Mouse (Mus musculus) hindbrain, postnatal 0 days (tissue): Measurements from ENCODE around the gene Gemin2. TPM values are rescaled to one million over a fixed set of nuclear protein-coding genes. Genes with fewer than 3 reads are reported as not detected.
"Not testable (repeated sequence)": the region's sequence is repeated elsewhere in the genome, so short reads cannot be mapped to it uniquely, and the experiment has no call there.

Source experiments
- ATAC-seq: fragments of 200-750 bp; cut with Nextera tagmentation; 2 replicates; pipeline ENCODE4 v1.8.0; 2017; ENCODE audit warnings: mild to moderate bottlenecking, moderate TSS enrichment, moderate library complexity
- DNase-seq: peaks from one replicate; pipeline ENCODE4 v3.0.0-alpha.2; 2015; ENCODE audit warnings: low spot score
- H3K27ac ChIP-seq: fragments of 300-500 bp; sonication (generic); 2 replicates; pipeline ENCODE4 v1.5.1; 2014; ENCODE audit warnings: mild to moderate bottlenecking
- H3K27me3 ChIP-seq: fragments of 300-500 bp; sonication (generic); 2 replicates; pipeline ENCODE4 v1.6.1; 2014; ENCODE audit warnings: low read length, mixed read lengths; ENCODE audit not compliant: insufficient read depth
- H3K36me3 ChIP-seq: fragments of 300-500 bp; sonication (generic); 2 replicates; pipeline ENCODE4 v1.6.1; 2014; ENCODE audit warnings: low read length, mixed read lengths; ENCODE audit not compliant: insufficient read depth
- H3K4me1 ChIP-seq: fragments of 300-500 bp; sonication (generic); 2 replicates; pipeline ENCODE4 v1.6.1; 2014; ENCODE audit warnings: antibody characterized with exemption, low read length, mixed read lengths; ENCODE audit not compliant: insufficient read depth
- H3K4me2 ChIP-seq: fragments of 300-500 bp; sonication (generic); 2 replicates; pipeline ENCODE4 v1.6.1; 2014; ENCODE audit warnings: low read depth, mild to moderate bottlenecking, low read length, moderate library complexity, mixed read lengths
- H3K4me3 ChIP-seq: fragments of 300-500 bp; sonication (generic); 2 replicates; pipeline ENCODE4 v1.5.1; 2014; ENCODE audit warnings: low read length
- H3K9ac ChIP-seq: fragments of 300-500 bp; sonication (generic); replicated peaks from 2 replicates; pipeline ENCODE4 v1.6.1; 2014; ENCODE audit warnings: mild to moderate bottlenecking, low read length, moderate library complexity, mixed read lengths
- H3K9me3 ChIP-seq: fragments of 300-500 bp; sonication (generic); 2 replicates; pipeline ENCODE4 v1.6.1; 2016; ENCODE audit warnings: low read length, mixed read lengths
- CTCF ChIP-seq: IDR thresholded peaks from 2 replicates; pipeline ENCODE4 v1.5.1; 2016; ENCODE audit warnings: antibody characterized with exemption, control low read depth, low read depth
- WGBS: fragments of 180-500 bp; shearing (Covaris S2); extraction: QIAGEN DNeasy Blood & Tissue Kit; methylation state at CpG from one replicate; pipeline ENCODE4 v1.1.7; 2014; 5-methylcytosine and 5-hydroxymethylcytosine counted together
- polyA plus RNA-seq: library from polyadenylated mRNA; unstranded; fragments of >200 nt; fragmentation: Nextera tagmentation; extraction: Ambion mirVana; gene quantifications from 2 replicates; pipeline ENCODE4 v1.2.1, GENCODE M21; 2015
- total RNA-seq: library from RNA; depleted of rRNA; stranded (reverse); fragments of >200 nt; gene quantifications from 2 replicates; pipeline ENCODE4 v1.2.3, GENCODE M21; 2014

Gene Gemin2
- total and polyA plus RNA-seq, 2 experiments from 2014 or later, result 3.9 to 12.0 TPM

- no peak overlapping the region for H3K4me3 ChIP-seq
- H3K4me2 ChIP-seq, result no peak overlapping the region
- no peak overlapping the region for H3K27ac ChIP-seq
- no peak for TF ChIP-seq CTCF
- H3K9ac ChIP-seq, result no peak overlapping the region
- ATAC-seq (no peak), DNase-seq (no peak)
- no peaks in the 10 kb centered on the region for H3K36me3 ChIP-seq
- no peaks in the 10 kb centered on the region for H3K27me3 ChIP-seq
- H3K9me3 ChIP-seq, result no peaks in the 10 kb centered on the region
- WGBS, result 83% methylated on average over 4 of the region's 4 CpGs
- 0 out of 2 replicates have a peak, but pooled peaks cover 4% of the 10 kb centered on the region for H3K4me1 ChIP-seq
These were observed 42.1 kb downstream of the Gemin2 start for GRCm38 (mm10) chr12:59055196-59055850.

GRCm38 (mm10) chr12:59056222-59056621, 43.0 kb downstream of the Gemin2 start:
- Histone ChIP-seq H3K4me1 (0 out of 2 replicates have a peak, but pooled peaks cover 4% of the 10 kb centered on the region), H3K27me3 (no peaks in the 10 kb centered on the region), H3K9me3 (no peaks in the 10 kb centered on the region), H3K9ac (no peak overlapping the region), H3K4me2 (no peak overlapping the region), H3K4me3 (no peak overlapping the region), H3K36me3 (no peaks in the 10 kb centered on the region), H3K27ac (no peak overlapping the region)
- 98% methylated on average over 11 of the region's 11 CpGs for WGBS
- DNase-seq (no peak), ATAC-seq (no peak)
- no peak for TF ChIP-seq CTCF

- WGBS, result 87% methylated on average over 5 of the region's 5 CpGs
- not testable (repeated sequence) for ATAC-seq, H3K9me3 ChIP-seq, H3K4me3 ChIP-seq, H3K9ac ChIP-seq, H3K4me1 ChIP-seq, DNase-seq, H3K4me2 ChIP-seq, H3K27me3 ChIP-seq, H3K36me3 ChIP-seq, H3K27ac ChIP-seq
These were observed 45.0 kb downstream of the Gemin2 start for GRCm38 (mm10) chr12:59058242-59058641.

- WGBS, result 51% methylated on average over 4 of the region's 4 CpGs
- Histone ChIP-seq H3K4me3 (peak overlapping the region; percentile 74), H3K9me3 (no peaks in the 10 kb centered on the region), H3K27ac (peak overlapping the region; percentile 98), H3K4me2 (peak overlapping the region; percentile 73), H3K4me1 (0 out of 2 replicates have a peak, but pooled peaks cover 4% of the 10 kb centered on the region), H3K9ac (peak overlapping the region; percentile 90), H3K27me3 (no peaks in the 10 kb centered on the region), H3K36me3 (no peaks in the 10 kb centered on the region)
- TF ChIP-seq CTCF, result no peak
- DNase-seq (no peak), ATAC-seq (no peak)
These were observed 47.1 kb downstream of the Gemin2 start for GRCm38 (mm10) chr12:59060322-59060721.

- Histone ChIP-seq H3K4me3 (peak within 1 kb of the TSS; percentile 74), H3K9me3 (no peaks in the 10 kb centered on the region), H3K4me2 (peak within 1 kb of the TSS; percentile 73), H3K27ac (peak within 1 kb of the TSS; percentile 98), H3K9ac (peak within 1 kb of the TSS; percentile 90), H3K36me3 (no peaks in the 10 kb centered on the region), H3K27me3 (no peaks in the 10 kb centered on the region), H3K4me1 (0 out of 2 replicates have a peak, but pooled peaks cover 4% of the 10 kb centered on the region)
- ATAC-seq (peak; percentile 99), DNase-seq (peak; percentile 91)
- peak; percentile 60 for TF ChIP-seq CTCF
- WGBS, result under 1% methylated on average over 48 of the region's 49 CpGs
These were observed 47.9 kb downstream of the Gemin2 start, which contains the start of gene Trappc6b for GRCm38 (mm10) chr12:59060993-59061595. Trappc6b (minus strand) TSS chr12:59061472.

- 0 out of 2 replicates have a peak, but pooled peaks cover 4% of the 10 kb centered on the region for H3K4me1 ChIP-seq
- H3K36me3 ChIP-seq, result peaks cover 6% of the 10 kb centered on the region; the same call in 1 of the 2 replicates
- no peak overlapping the region for H3K4me3 ChIP-seq
- ATAC-seq (no peak), DNase-seq (no peak)
- no peak overlapping the region for H3K9ac ChIP-seq
- no peak for TF ChIP-seq CTCF
- H3K27me3 ChIP-seq, result no peaks in the 10 kb centered on the region
- H3K27ac ChIP-seq, result no peak overlapping the region
- H3K4me2 ChIP-seq, result no peak overlapping the region
- 89% methylated on average over 8 of the region's 8 CpGs for WGBS
- H3K9me3 ChIP-seq, result no peaks in the 10 kb centered on the region
These were observed 51.6 kb downstream of the Gemin2 start for GRCm38 (mm10) chr12:59064837-59065236.

- DNase-seq (no peak), ATAC-seq (no peak)
- Histone ChIP-seq H3K4me1 (no peaks in the 10 kb centered on the region), H3K27ac (peak overlapping the region; percentile 90), H3K36me3 (peaks cover 13% of the 10 kb centered on the region; the same call in 1 of the 2 replicates), H3K9me3 (no peaks in the 10 kb centered on the region), H3K27me3 (no peaks in the 10 kb centered on the region), H3K4me2 (peak overlapping the region; percentile 68), H3K4me3 (peak overlapping the region; percentile 97), H3K9ac (peak overlapping the region; percentile 99)
- WGBS, result 75% methylated on average over 3 of the region's 3 CpGs
- no peak for TF ChIP-seq CTCF
These were observed 52.6 kb downstream of the Gemin2 start for GRCm38 (mm10) chr12:59065776-59066175.
